Mouse (Mus musculus) midbrain, embryonic 16.5 days (tissue): ENCODE results near the gene Ramp1. TPM values are rescaled to one million over a fixed set of nuclear protein-coding genes. Genes with fewer than 3 reads are reported as not detected.

Source experiments
- ATAC-seq: fragments of 200-750 bp; cut with Nextera tagmentation; 2 replicates; pipeline ENCODE4 v1.8.0; 2017; ENCODE audit warnings: moderate TSS enrichment
- H3K27ac ChIP-seq: fragments of 300-500 bp; sonication (generic); 2 replicates; pipeline ENCODE4 v1.5.1; 2014; ENCODE audit warnings: mild to moderate bottlenecking, low read length, mixed read lengths
- H3K27me3 ChIP-seq: fragments of 300-500 bp; sonication (generic); 2 replicates; pipeline ENCODE4 v1.6.1; 2014; ENCODE audit warnings: low read depth, low read length, mixed read lengths; ENCODE audit not compliant: control insufficient read depth, insufficient read depth
- H3K36me3 ChIP-seq: fragments of 300-500 bp; sonication (generic); 2 replicates; pipeline ENCODE4 v1.6.1; 2014; ENCODE audit warnings: mild to moderate bottlenecking, low read length, moderate library complexity, mixed read lengths; ENCODE audit not compliant: control insufficient read depth, insufficient read depth
- H3K4me1 ChIP-seq: fragments of 300-500 bp; sonication (generic); 2 replicates; pipeline ENCODE4 v1.6.1; 2014; ENCODE audit warnings: mild to moderate bottlenecking, low read length, mixed read lengths; ENCODE audit not compliant: control insufficient read depth, insufficient read depth
- H3K4me2 ChIP-seq: fragments of 300-500 bp; sonication (generic); 2 replicates; pipeline ENCODE4 v1.6.1; 2014; ENCODE audit warnings: mild to moderate bottlenecking, low read length, mixed read lengths
- H3K4me3 ChIP-seq: fragments of 300-500 bp; sonication (generic); 2 replicates; pipeline ENCODE4 v1.5.1; 2014; ENCODE audit warnings: low read depth, mild to moderate bottlenecking, low read length, moderate library complexity, mixed read lengths
- H3K9ac ChIP-seq: fragments of 300-500 bp; sonication (generic); 2 replicates; pipeline ENCODE4 v1.6.1; 2014; ENCODE audit warnings: low read depth, low read length, mixed read lengths
- H3K9me3 ChIP-seq: fragments of 300-500 bp; sonication (generic); replicated peaks from 2 replicates; pipeline ENCODE4 v1.6.1; 2014; ENCODE audit warnings: mild to moderate bottlenecking, low read length, mixed read lengths; ENCODE audit not compliant: control insufficient read depth, poor library complexity, severe bottlenecking
- WGBS: fragments of 180-500 bp; shearing (Covaris S2); extraction: QIAGEN DNeasy Blood & Tissue Kit; methylation state at CpG from one replicate; pipeline ENCODE4 v1.1.7; 2014; 5-methylcytosine and 5-hydroxymethylcytosine counted together
- polyA plus RNA-seq: library from polyadenylated mRNA; unstranded; fragments of >200 nt; fragmentation: Nextera tagmentation; extraction: Ambion mirVana; gene quantifications from 2 replicates; pipeline ENCODE4 v1.2.1, GENCODE M21; 2015

The Ramp1 gene
- polyA plus RNA-seq, 1 experiment from 2014 or later: 14.0 TPM

DNA sequence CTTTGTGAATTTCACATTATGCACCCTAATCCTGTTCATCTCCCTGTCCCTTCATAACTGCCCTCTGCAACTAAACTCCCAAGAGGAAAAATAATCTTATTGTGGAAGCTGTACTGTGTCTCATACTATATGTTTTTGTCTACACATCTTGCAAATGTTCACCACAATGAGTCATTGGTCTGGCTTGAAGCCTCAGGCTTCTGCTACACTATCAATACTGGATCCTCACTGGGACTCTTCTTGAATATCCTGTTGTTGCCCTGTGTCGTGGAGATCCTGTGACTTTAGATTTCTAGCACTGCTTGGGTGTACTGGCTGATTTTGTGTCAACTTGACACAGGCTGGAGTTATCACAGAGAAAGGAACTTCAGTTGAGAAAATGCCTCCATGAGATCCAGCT lies 60.2 kb downstream of the Ramp1 start:
- no peaks in the 10 kb centered on the region for H3K4me1 ChIP-seq
- ATAC-seq: no peak
- H3K9me3 ChIP-seq: no peaks in the 10 kb centered on the region
- H3K9ac ChIP-seq: no peak overlapping the region
- no peaks in the 10 kb centered on the region for H3K27me3 ChIP-seq
- H3K4me2 ChIP-seq: no peak overlapping the region
- WGBS: 81% methylated on average over 1 of the region's 1 CpGs
- no peaks in the 10 kb centered on the region for H3K36me3 ChIP-seq
- no peak overlapping the region for H3K27ac ChIP-seq
- H3K4me3 ChIP-seq: no peak overlapping the region

DNA sequence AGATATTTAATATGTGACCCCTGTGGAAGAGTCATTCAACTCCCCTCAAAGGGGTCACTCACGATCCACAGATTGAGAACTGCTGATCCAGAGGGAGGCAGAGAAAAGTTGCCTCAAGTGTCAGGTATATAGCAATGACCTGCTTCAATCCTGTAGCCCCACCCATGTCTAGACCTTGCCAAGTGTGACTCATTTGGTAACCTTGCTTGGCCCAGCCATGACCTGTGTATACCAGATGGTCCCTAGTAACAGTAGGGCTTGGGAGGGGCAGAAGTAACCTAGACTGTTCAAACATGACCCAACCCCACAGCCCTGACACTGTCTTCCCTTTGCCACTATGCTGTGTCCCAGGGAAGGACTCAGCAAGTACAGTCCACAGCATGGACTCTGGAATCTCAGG lies 61.1 kb downstream of the Ramp1 start:
- Histone ChIP-seq H3K4me3 (no peak overlapping the region), H3K27ac (no peak overlapping the region), H3K27me3 (no peaks in the 10 kb centered on the region), H3K9me3 (no peaks in the 10 kb centered on the region), H3K4me1 (no peaks in the 10 kb centered on the region), H3K9ac (no peak overlapping the region), H3K36me3 (no peaks in the 10 kb centered on the region), H3K4me2 (no peak overlapping the region)
- no peak for ATAC-seq
- WGBS: 81% methylated on average over 1 of the region's 1 CpGs

DNA sequence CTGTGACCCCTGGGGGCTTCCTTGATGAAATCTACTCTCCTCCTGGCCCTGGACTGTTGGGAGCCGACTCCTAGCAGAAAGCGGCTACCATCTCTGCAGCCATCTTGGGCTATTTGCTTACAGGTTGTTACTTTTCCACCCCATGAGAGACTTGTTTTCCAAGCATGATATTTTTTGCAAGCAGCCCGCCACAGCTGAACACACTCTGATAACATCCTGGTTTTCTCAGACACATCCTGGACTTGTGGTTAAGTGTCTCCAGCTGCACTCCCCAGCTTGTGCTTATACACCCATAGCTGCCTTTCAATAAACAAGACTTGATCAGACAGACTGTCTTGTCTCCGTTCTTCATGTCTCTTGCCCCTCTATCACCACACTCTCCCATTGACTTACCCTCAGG lies 61.6 kb downstream of the Ramp1 start:
- no peak overlapping the region for H3K27ac ChIP-seq
- H3K4me2 ChIP-seq: no peak overlapping the region
- no peaks in the 10 kb centered on the region for H3K27me3 ChIP-seq
- H3K36me3 ChIP-seq: no peaks in the 10 kb centered on the region
- no peaks in the 10 kb centered on the region for H3K4me1 ChIP-seq
- no peaks in the 10 kb centered on the region for H3K9me3 ChIP-seq
- WGBS: 86% methylated on average over 4 of the region's 4 CpGs
- ATAC-seq: no peak
- H3K9ac ChIP-seq: no peak overlapping the region
- H3K4me3 ChIP-seq: no peak overlapping the region

- 93% methylated on average over 5 of the region's 5 CpGs for WGBS
- Histone ChIP-seq H3K9ac (no peak overlapping the region), H3K4me1 (peaks cover 23% of the 10 kb centered on the region), H3K4me3 (no peak overlapping the region), H3K27me3 (no peaks in the 10 kb centered on the region), H3K36me3 (no peaks in the 10 kb centered on the region), H3K4me2 (no peak overlapping the region), H3K9me3 (no peaks in the 10 kb centered on the region), H3K27ac (no peak overlapping the region)
- ATAC-seq: no peak
Measured at GRCm38 (mm10) chr1:91248242-91248641, 68.6 kb downstream of the Ramp1 start.

DNA sequence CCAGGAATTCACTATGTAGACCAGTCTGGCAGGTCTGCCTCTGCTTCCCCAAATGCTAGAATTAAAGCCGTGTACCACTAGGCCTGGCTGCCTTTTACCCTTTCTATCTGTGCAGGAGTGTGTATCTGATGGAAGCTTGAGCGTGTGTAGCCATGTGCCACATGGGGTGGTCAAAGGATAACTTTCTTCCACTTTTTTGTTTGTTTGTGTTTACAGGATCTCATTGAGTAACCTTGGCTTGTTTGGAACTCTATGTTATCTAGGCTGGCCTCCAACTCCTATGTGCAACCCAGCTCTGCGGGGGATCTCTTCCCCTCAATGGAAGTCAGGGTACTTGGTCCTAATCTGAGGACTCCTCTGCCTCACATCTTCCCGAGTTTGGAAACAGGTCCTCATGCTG lies 69.3 kb downstream of the Ramp1 start:
- no peaks in the 10 kb centered on the region for H3K9me3 ChIP-seq
- no peaks in the 10 kb centered on the region for H3K36me3 ChIP-seq
- H3K4me2 ChIP-seq: peak overlapping the region; percentile 85
- no peak overlapping the region for H3K9ac ChIP-seq
- H3K27ac ChIP-seq: 0 out of 2 replicates have a peak overlapping the region, but pooled peaks have one; percentile 11
- no peaks in the 10 kb centered on the region for H3K27me3 ChIP-seq
- H3K4me3 ChIP-seq: 0 out of 2 replicates have a peak overlapping the region, but pooled peaks have one; percentile 3
- peaks cover 26% of the 10 kb centered on the region for H3K4me1 ChIP-seq
- WGBS: 50% methylated on average over 4 of the region's 4 CpGs
- no peak for ATAC-seq

- Histone ChIP-seq H3K27me3 (no peaks in the 10 kb centered on the region), H3K36me3 (no peaks in the 10 kb centered on the region), H3K4me2 (peak within 1 kb of the TSS; percentile 85), H3K9ac (peak within 1 kb of the TSS; percentile 88), H3K9me3 (no peaks in the 10 kb centered on the region), H3K4me1 (peaks cover 26% of the 10 kb centered on the region), H3K4me3 (peak within 1 kb of the TSS; percentile 95), H3K27ac (peak within 1 kb of the TSS; percentile 86)
- ATAC-seq: peak; percentile 99
- WGBS: under 1% methylated on average over 43 of the region's 43 CpGs
Measured at GRCm38 (mm10) chr1:91249564-91250414, 70.2 kb downstream of the Ramp1 start, which contains the start of gene Ube2f. Gene Ube2f, plus strand, starts transcription at chr1:91250304.

GRCm38 (mm10) chr1:91250415-91251147 lies 71.0 kb downstream of the Ramp1 start:
- Histone ChIP-seq H3K9me3 (no peaks in the 10 kb centered on the region), H3K4me3 (peak overlapping the region; percentile 95), H3K4me2 (peak overlapping the region; percentile 82), H3K27me3 (no peaks in the 10 kb centered on the region), H3K9ac (peak overlapping the region; percentile 88), H3K36me3 (no peaks in the 10 kb centered on the region), H3K4me1 (peaks cover 26% of the 10 kb centered on the region), H3K27ac (peak overlapping the region; percentile 86)
- ATAC-seq: no peak; the same call in 1 of the 2 replicates
- under 1% methylated on average over 37 of the region's 70 CpGs for WGBS

- no peak for ATAC-seq
- Histone ChIP-seq H3K27ac (no peak overlapping the region), H3K4me3 (peak overlapping the region; percentile 95), H3K4me1 (peaks cover 26% of the 10 kb centered on the region), H3K9me3 (no peaks in the 10 kb centered on the region), H3K4me2 (peak overlapping the region; percentile 82), H3K27me3 (no peaks in the 10 kb centered on the region), H3K36me3 (no peaks in the 10 kb centered on the region), H3K9ac (peak overlapping the region; percentile 88)
- 48% methylated on average over 5 of the region's 5 CpGs for WGBS
Measured at GRCm38 (mm10) chr1:91251148-91251650, 71.6 kb downstream of the Ramp1 start.
